Mouse (Mus musculus) layer of hippocampus, postnatal 10 days (tissue): ENCODE results near the gene Tbx1. TPM values are rescaled to one million over a fixed set of nuclear protein-coding genes. Genes with fewer than 3 reads are reported as not detected.

Experiments used
- DNase-seq, 2 experiments: peaks; one replicate each; pipeline ENCODE4 v3.0.0; 2021; ENCODE audit warnings: low spot score in 2 of 2
- long read RNA-seq: library from polyadenylated mRNA; stranded (forward); transcript quantifications from one replicate; pipeline ENCODE4 v2.0.0, GENCODE M21; 2023
- total RNA-seq, 2 experiments: library from RNA; stranded (reverse); gene quantifications; 2 replicates each; pipeline ENCODE4 v1.2.3; 2021

The Tbx1 gene
- 1 to 10 TPM; 1.9 to 2.7 TPM for total RNA-seq
- long read RNA-seq, partial matches to known transcripts: 0 of 1 reads
- long read RNA-seq, other reads (novel, unspliced or antisense): 1 of 1 reads

- DNase-seq: no peak
Observed at GRCm38 (mm10) chr16:18589804-18590790, at the start of gene Tbx1. Gene Tbx1 (minus strand): TSS chr16:18590671.

- no peak for DNase-seq
Observed at GRCm38 (mm10) chr16:18639382-18639929, 49.0 kb upstream of the Tbx1 start.

- DNase-seq: no peak
Observed at GRCm38 (mm10) chr16:18638396-18638795, 47.9 kb upstream of the Tbx1 start.

- DNase-seq: no peak
Observed at GRCm38 (mm10) chr16:18636804-18637203, 46.3 kb upstream of the Tbx1 start.

- DNase-seq: no peak
Observed at GRCm38 (mm10) chr16:18636401-18636800, 45.9 kb upstream of the Tbx1 start.

GRCm38 (mm10) chr16:18633333-18633732 is 42.9 kb upstream of the Tbx1 start:
- DNase-seq: peak in 1 of 2 experiments; percentile 21

GRCm38 (mm10) chr16:18632816-18633215 is 42.3 kb upstream of the Tbx1 start:
- peak in 1 of 2 experiments; percentile 17 for DNase-seq

GRCm38 (mm10) chr16:18632059-18632458 is 41.6 kb upstream of the Tbx1 start:
- DNase-seq: peak; percentile 54 to 63

- DNase-seq: no peak
Observed at GRCm38 (mm10) chr16:18631141-18631540, 40.7 kb upstream of the Tbx1 start.

- DNase-seq: no peak
Observed at GRCm38 (mm10) chr16:18630291-18630690, 39.8 kb upstream of the Tbx1 start.

- DNase-seq: peak; percentile 70 to 82
Observed at GRCm38 (mm10) chr16:18629390-18630231, 39.1 kb upstream of the Tbx1 start, which contains the start of gene Sept5. Gene Sept5 (minus strand): TSS chr16:18629954.

GRCm38 (mm10) chr16:18628948-18629340 is 38.5 kb upstream of the Tbx1 start:
- peak; percentile 18 to 45 for DNase-seq

GRCm38 (mm10) chr16:18628206-18628947 is 37.9 kb upstream of the Tbx1 start:
- DNase-seq: no peak

- peak; percentile 30 to 46 for DNase-seq
Observed at GRCm38 (mm10) chr16:18627163-18627562, 36.7 kb upstream of the Tbx1 start.

GRCm38 (mm10) chr16:18626376-18626878 is 36.0 kb upstream of the Tbx1 start, which contains the start of gene Gm49601:
Gene Gm49601 (minus strand): TSS chr16:18626427.
- DNase-seq: peak; percentile 83 to 90

GRCm38 (mm10) chr16:18625791-18626311 is 35.4 kb upstream of the Tbx1 start:
- DNase-seq: peak; percentile 60 to 66

GRCm38 (mm10) chr16:18625097-18625496 is 34.6 kb upstream of the Tbx1 start:
- no peak for DNase-seq

- DNase-seq: peak in 1 of 2 experiments; percentile 18
Observed at GRCm38 (mm10) chr16:18624641-18625040, 34.2 kb upstream of the Tbx1 start.

- DNase-seq: peak; percentile 27 to 46
Observed at GRCm38 (mm10) chr16:18623751-18624540, 33.5 kb upstream of the Tbx1 start.
